Mouse (Mus musculus): ENCODE data around the gene Cpsf4l. TPM values are rescaled to one million over a fixed set of nuclear protein-coding genes. Genes with fewer than 3 reads are reported as not detected.

Cpsf4l gene
- polyA plus RNA-seq, 1 experiment from 2014 or later, result 0.20 TPM

DNA sequence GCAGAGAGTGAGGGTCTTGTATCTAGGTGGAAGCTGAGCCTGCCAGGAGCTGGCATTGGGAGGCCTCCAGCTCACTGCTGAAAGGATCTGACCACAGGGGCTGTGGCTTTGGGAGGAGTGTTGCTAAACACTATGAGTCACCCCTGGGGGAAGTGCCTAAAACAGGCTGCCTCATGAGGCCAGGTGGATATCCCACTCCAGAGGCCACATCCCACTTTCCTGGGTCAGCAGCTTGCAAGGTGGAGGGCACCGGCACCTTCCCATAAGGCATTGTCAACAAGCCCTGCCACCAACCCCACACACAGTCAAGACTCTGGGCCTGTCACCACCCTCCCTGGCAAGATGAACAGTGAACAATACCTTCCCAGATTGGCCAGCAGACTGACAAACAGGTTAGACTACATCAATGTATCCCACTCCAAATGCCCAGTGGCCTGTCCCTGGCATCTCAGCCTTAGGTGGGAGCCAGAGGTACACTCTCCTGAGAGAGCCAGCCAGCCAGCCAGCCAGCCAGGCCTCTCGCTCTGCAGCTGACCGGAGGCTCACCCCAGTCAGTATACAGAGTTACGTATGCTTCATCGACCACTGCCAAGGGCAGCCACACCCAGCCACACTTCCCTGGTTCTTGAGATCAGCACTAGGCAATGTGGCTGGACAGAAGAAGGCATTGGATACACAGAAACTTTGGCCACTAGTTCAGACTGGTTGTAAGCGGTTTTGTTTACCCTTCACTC, 24.0 kb upstream of the Cpsf4l start:
- H3K27ac ChIP-seq, result peak overlapping the region; percentile 54
- WGBS (ENCODE audit: insufficient replicate concordance), result 64% methylated on average over 6 of the region's 6 CpGs
- ATAC-seq, result peak; percentile 31; the same call in 1 of the 2 replicates
- H3K9ac ChIP-seq, result no peak overlapping the region
- peaks cover 75% of the 10 kb centered on the region for H3K4me1 ChIP-seq
- H3K4me2 ChIP-seq, result peak overlapping the region; percentile 23; the same call in 1 of the 2 replicates
- H3K4me3 ChIP-seq, result no peak overlapping the region
- no peaks in the 10 kb centered on the region for H3K27me3 ChIP-seq (replicated peaks)
- peaks cover 28% of the 10 kb centered on the region for H3K36me3 ChIP-seq
- no peaks in the 10 kb centered on the region for H3K9me3 ChIP-seq (replicated peaks)

DNA sequence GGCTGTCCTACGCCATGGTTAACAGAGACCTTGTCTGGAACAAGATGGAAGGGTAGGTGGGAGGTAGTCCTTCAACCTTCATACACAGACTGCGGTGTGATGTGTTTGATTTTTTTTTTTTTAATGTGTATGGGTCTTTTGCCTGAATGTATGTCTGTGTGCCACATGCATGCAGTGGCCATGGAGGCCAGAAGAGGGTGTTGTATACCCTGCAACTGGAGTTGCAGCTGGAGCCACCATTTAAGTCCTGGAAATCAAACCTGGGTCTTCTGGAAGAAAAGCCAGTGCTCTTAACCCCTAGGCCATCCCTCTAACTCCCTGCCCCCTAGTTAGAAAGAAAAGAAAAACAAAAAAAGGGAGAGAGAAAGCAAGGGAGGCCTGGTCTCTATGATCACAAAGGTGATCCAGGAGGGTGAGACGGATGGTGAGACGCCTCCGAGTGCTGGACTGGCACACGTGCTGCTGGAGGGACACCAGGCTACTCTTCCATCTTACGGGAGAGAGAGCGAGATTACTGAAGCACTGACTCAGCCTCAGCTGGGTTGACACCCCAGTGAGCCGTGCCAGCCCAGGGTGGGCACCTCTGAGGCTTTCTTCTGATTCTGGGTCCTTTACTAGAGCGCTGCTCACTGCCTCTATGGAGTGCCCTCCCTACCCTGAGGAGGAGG, 22.3 kb upstream of the Cpsf4l start:
- no peak overlapping the region for H3K9ac ChIP-seq
- no peak overlapping the region for H3K4me2 ChIP-seq
- H3K27ac ChIP-seq, result no peak overlapping the region
- ATAC-seq, result no peak
- WGBS (ENCODE audit: insufficient replicate concordance), result 85% methylated on average over 10 of the region's 10 CpGs
- no peaks in the 10 kb centered on the region for H3K9me3 ChIP-seq (replicated peaks)
- peaks cover 58% of the 10 kb centered on the region for H3K4me1 ChIP-seq
- peaks cover 41% of the 10 kb centered on the region for H3K36me3 ChIP-seq
- H3K4me3 ChIP-seq, result no peak overlapping the region
- H3K27me3 ChIP-seq (replicated peaks), result no peaks in the 10 kb centered on the region

DNA sequence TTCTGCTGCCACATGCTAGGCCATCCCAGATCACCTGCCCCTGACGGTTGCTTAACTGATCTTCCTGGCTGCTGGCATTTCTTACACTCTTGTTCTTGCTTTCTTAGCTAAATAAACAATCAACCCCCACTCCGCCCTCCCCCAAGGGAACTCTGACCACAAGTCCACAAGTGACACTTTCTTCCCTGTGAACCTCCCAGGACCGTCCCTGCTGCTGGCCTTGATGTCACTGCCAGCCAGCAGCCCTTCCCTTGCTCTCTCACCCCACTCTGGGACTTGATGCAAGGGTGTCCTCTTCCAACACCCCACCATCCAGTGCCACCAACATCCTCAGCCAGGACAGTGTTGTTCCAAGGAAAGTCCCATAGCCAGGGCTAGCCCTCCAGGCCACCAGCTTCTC, 21.1 kb upstream of the Cpsf4l start:
- Histone ChIP-seq H3K4me2 (no peak overlapping the region), H3K36me3 (peaks cover 53% of the 10 kb centered on the region), H3K4me1 (peaks cover 48% of the 10 kb centered on the region), H3K27me3 (replicated peaks) (no peaks in the 10 kb centered on the region), H3K9me3 (replicated peaks) (no peaks in the 10 kb centered on the region), H3K4me3 (no peak overlapping the region), H3K9ac (no peak overlapping the region), H3K27ac (no peak overlapping the region)
- no peak for ATAC-seq
- 64% methylated on average over 3 of the region's 3 CpGs for WGBS (ENCODE audit: insufficient replicate concordance)

DNA sequence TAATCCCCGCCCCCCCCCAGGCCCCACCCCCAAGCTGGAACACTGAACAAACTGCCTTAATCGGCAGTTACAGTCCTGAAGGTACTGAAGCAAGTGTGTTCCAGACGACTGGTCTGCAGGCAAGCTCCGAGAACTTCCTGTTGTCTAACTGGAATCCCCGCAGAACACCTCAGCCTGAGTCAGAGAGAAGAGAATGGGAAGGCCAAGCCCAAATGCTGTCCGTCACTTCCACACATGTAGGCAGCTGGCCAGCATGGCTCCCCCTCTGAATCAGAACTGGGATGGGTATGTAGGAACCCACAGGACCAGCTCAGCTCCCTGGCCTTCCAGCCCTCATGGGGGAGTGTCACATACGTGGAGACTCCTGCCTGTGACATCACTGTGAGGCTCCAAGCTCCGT, 20.1 kb upstream of the Cpsf4l start:
- no peak overlapping the region for H3K27ac ChIP-seq
- no peaks in the 10 kb centered on the region for H3K27me3 ChIP-seq (replicated peaks)
- ATAC-seq, result no peak

DNA sequence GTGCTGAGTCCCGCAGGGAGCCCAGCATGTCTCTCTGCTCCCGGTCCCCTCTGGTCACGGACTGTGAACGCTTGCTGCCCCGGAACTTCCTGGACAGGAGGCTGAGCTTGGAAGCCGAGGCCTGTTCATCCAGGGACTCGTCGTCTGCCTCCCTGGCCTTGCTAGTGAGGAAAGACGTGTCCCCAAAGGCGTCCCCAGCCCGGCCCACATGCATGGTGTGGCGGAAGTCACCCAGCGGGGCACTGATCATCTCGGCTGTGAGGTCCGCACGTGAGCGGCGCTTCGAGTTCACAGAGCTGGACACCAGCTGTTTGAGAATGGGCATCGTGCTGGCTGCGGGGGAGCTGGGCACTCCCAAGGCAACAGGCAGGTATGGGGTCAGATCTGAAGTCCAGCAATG, 19.4 kb upstream of the Cpsf4l start:
- H3K27ac ChIP-seq, result no peak overlapping the region
- peaks cover 32% of the 10 kb centered on the region for H3K4me1 ChIP-seq
- no peak overlapping the region for H3K4me3 ChIP-seq
- H3K4me2 ChIP-seq, result no peak overlapping the region
- H3K27me3 ChIP-seq (replicated peaks), result no peaks in the 10 kb centered on the region
- no peak overlapping the region for H3K9ac ChIP-seq
- 88% methylated on average over 21 of the region's 21 CpGs for WGBS (ENCODE audit: insufficient replicate concordance)
- H3K36me3 ChIP-seq, result peaks cover 53% of the 10 kb centered on the region
- no peak for ATAC-seq
- no peaks in the 10 kb centered on the region for H3K9me3 ChIP-seq (replicated peaks)

More for the DNA sequence above, 20.1 kb upstream of the Cpsf4l start:
- no peaks in the 10 kb centered on the region for H3K9me3 ChIP-seq (replicated peaks)
- peaks cover 53% of the 10 kb centered on the region for H3K36me3 ChIP-seq
- no peak overlapping the region for H3K4me2 ChIP-seq
- WGBS (ENCODE audit: insufficient replicate concordance), result 58% methylated on average over 8 of the region's 8 CpGs
- no peak overlapping the region for H3K4me3 ChIP-seq
- no peak overlapping the region for H3K9ac ChIP-seq
- H3K4me1 ChIP-seq, result peaks cover 39% of the 10 kb centered on the region

DNA sequence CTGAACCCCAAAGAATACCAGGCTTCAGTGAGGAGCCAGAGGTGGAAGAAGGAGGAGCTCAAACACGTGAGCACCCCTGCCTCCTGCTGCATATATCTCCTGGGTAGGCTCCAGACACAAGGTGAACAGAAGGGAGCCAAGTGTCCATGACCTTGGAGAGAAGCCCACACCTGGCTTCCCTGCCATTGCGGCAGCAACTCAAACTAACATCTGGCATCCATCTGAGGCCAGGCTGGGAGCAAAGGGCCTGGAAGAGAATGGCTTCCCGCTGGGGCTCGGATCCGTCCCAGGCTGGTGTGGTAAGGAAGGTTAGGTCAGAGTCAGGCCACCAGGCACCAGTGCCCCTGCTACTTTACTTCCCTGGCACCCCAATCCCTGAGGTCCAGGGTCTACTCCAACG, 18.2 kb upstream of the Cpsf4l start:
- Histone ChIP-seq H3K4me1 (peaks cover 23% of the 10 kb centered on the region), H3K9ac (no peak overlapping the region), H3K9me3 (replicated peaks) (no peaks in the 10 kb centered on the region), H3K27ac (no peak overlapping the region), H3K4me3 (no peak overlapping the region), H3K4me2 (no peak overlapping the region), H3K27me3 (replicated peaks) (peaks cover 5% of the 10 kb centered on the region; the same call in 1 of the 2 replicates), H3K36me3 (peaks cover 53% of the 10 kb centered on the region)
- WGBS (ENCODE audit: insufficient replicate concordance), result 87% methylated on average over 6 of the region's 6 CpGs
- no peak for ATAC-seq

DNA sequence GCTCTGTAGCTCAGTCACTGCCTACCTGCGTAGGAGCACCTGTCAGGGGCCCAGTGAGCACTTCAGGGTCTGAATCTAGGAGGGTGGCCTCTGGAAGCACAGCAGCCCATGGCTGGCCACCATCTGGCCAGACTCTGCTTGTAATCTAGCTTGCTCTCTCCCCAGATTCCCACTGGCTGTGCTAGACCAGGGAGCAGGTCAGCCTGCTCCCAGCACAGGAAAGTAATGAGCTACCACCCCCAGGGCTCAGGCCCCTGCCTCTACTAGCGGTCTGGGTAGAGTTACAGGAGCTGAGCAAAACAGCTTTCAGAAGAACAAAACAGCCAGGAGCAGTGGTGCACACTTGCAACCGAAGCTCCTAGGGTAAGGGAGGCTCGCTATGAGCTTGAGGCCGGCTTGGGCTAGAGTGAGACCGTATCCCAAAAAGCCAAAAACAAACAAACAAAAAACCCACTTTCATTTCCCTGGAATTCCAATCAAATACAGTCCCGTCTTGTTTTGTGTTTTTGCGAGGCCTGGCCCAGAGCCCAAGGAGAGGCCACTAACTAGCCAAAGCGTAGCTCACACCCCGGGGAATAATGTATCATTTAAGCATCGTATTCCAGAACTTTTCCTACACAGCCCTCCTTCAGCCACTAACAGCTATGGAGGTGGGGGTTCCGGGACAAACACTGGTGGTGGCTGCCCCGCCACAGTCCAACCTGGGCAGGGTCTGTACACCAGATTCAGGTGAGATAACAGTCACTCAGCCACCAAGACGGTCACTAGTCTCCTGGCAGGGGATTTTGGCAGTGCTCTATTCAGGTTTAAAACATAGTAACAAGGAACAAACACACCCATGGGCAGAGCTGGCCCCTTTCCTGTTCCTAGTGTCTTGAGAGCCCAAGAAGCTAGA, 17.4 kb upstream of the Cpsf4l start:
- H3K27me3 ChIP-seq (replicated peaks), result peaks cover 5% of the 10 kb centered on the region; the same call in 1 of the 2 replicates
- peaks cover 51% of the 10 kb centered on the region for H3K36me3 ChIP-seq

DNA sequence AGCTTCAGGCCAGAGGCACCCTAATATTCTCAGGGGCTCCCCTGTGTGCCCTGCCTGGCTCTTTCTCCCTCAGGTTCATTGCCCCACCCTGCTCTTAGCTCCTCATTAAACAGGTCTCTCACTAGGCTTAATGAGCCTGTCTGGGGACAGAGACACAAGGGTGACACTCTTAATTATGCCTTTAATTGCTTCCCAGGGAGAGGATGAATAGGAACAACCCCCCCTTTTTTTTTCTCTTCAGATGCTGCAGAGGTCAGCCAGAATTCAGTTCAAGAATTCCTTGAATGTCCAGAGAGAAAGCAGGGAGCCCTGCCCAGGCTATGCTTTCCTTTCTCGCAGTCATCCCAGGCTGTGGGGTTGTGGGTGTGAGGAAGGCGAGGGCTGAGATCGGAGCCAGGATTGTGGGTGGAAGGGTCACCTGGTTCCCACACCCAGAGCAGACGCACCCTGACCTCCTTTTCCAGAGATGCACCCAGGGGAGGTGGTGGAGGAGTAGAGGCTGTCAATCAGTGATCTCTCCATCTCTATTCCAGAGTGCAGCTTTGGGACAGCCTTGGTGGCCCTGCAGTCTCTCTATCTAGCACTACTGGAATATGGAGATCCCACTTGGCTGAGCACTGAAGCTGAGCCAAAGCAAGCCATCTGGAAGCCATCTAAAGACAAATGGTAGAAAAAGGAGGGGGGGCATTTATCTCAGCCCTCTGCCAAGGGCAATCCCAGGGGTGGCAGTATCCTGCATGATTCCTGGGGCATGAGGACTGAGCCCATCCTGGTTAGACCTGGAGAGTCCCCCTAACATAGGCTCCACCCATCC, 15.6 kb upstream of the Cpsf4l start:
- 80% methylated on average over 4 of the region's 4 CpGs for WGBS (ENCODE audit: insufficient replicate concordance)
- Histone ChIP-seq H3K4me1 (peaks cover 8% of the 10 kb centered on the region; the same call in 1 of the 2 replicates), H3K9ac (no peak overlapping the region), H3K4me2 (no peak overlapping the region), H3K9me3 (replicated peaks) (no peaks in the 10 kb centered on the region), H3K36me3 (peaks cover 46% of the 10 kb centered on the region), H3K27ac (no peak overlapping the region), H3K4me3 (no peak overlapping the region), H3K27me3 (replicated peaks) (peaks cover 5% of the 10 kb centered on the region; the same call in 1 of the 2 replicates)
- no peak for ATAC-seq

More for the DNA sequence above, 17.4 kb upstream of the Cpsf4l start:
- Histone ChIP-seq H3K4me2 (no peak overlapping the region), H3K9ac (no peak overlapping the region), H3K27ac (no peak overlapping the region), H3K4me3 (no peak overlapping the region), H3K9me3 (replicated peaks) (no peaks in the 10 kb centered on the region), H3K4me1 (peaks cover 18% of the 10 kb centered on the region)
- ATAC-seq, result no peak
- 90% methylated on average over 14 of the region's 14 CpGs for WGBS (ENCODE audit: insufficient replicate concordance)

DNA sequence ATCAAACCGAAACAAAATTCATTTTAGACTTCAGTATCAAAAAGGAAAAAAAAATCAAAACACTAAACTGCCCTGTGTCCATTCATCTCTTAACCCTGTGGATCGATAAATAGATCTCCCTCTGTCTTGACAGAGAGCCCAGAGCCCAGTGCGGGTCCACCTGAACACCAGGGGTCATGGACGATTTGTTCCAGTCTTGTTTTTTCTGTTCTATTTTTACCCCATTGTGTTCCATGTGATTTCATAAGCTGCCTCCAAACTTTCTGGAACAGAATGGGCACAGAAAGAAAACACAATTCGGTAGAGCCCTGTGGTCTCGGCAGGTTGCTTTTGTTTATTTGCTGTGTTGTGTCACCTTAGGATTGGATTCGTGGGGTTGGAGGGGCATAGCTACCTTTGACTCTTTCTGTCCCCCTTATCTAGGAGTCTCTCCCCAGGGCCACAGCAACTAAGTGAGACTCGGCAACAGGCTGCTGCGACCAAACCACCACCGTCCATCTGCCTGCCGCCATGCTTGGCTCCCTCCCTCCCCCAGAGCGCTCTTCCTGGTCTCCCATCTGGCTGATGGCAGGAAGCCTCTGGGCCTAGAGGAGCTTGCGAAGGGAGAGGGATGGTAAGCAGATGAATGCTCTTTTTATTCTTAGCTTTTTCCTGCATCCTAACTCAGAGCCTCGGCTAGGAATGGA, 12.7 kb upstream of the Cpsf4l start:
- ATAC-seq, result no peak
- Histone ChIP-seq H3K27me3 (replicated peaks) (peaks cover 18% of the 10 kb centered on the region), H3K9me3 (replicated peaks) (no peaks in the 10 kb centered on the region), H3K4me1 (peaks cover 11% of the 10 kb centered on the region; the same call in 1 of the 2 replicates), H3K4me2 (no peak overlapping the region), H3K4me3 (no peak overlapping the region), H3K36me3 (peaks cover 19% of the 10 kb centered on the region), H3K9ac (no peak overlapping the region), H3K27ac (no peak overlapping the region)
- WGBS (ENCODE audit: insufficient replicate concordance), result 58% methylated on average over 14 of the region's 14 CpGs

DNA sequence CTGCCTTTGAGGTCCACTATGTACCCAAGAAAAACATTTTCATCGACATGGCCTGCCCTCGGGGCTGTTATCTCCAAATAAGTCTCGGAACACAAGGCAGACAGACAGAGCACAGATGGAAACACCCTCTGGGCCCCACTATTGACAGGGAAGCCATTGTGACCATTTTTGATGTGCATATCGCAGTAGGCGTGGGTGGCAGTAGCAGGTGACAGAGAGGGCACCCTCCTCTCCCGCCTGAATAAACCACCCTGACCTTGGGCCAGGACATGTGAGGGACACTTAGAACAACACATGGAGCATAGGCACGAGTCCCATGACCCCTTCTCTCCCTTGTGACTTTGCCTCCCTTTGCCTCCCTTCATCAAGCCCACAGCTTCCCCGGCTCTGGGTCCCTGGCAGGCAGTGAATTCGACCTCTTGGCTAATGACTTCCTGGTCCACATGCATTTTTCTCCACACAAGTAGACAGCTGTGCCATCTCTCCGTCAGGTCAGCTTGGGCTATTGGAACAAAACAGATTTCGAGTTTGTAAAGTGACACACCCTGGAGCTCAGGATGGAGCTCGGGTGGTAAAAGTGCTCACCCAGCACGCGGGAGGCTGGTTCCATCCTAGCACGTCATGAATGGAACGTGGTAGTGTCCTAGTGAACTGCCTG, 8.1 kb upstream of the Cpsf4l start:
- H3K9ac ChIP-seq, result no peak overlapping the region
- WGBS (ENCODE audit: insufficient replicate concordance), result 58% methylated on average over 16 of the region's 16 CpGs

More for the DNA sequence above, 8.1 kb upstream of the Cpsf4l start:
- Histone ChIP-seq H3K9me3 (replicated peaks) (no peaks in the 10 kb centered on the region), H3K27ac (no peak overlapping the region), H3K27me3 (replicated peaks) (peaks cover 13% of the 10 kb centered on the region; the same call in 1 of the 2 replicates), H3K4me2 (no peak overlapping the region), H3K4me3 (no peak overlapping the region), H3K4me1 (peaks cover 10% of the 10 kb centered on the region; the same call in 1 of the 2 replicates), H3K36me3 (no peaks in the 10 kb centered on the region)
- no peak for ATAC-seq

Data from liver, embryonic 12.5 days (tissue).